Mouse (Mus musculus) heart, embryonic 13.5 days (tissue): ENCODE measurements around the gene Trpc4ap. TPM values are rescaled to one million over a fixed set of nuclear protein-coding genes. Genes with fewer than 3 reads are reported as not detected.

Source experiments
- ATAC-seq: fragments of 200-750 bp; cut with Nextera tagmentation; 2 replicates; pipeline ENCODE4 v1.8.0; 2017; ENCODE audit warnings: moderate TSS enrichment; ENCODE audit not compliant: insufficient number of reproducible peaks, low FRiP score, low TSS enrichment; ENCODE audit errors: extremely low read depth
- H3K27ac ChIP-seq: fragments of 300-500 bp; sonication (generic); replicated peaks from 2 replicates; pipeline ENCODE4 v1.5.1; 2015; ENCODE audit warnings: moderate library complexity, mild to moderate bottlenecking, inconsistent platforms
- H3K27me3 ChIP-seq: fragments of 300-500 bp; sonication (generic); replicated peaks from 2 replicates; pipeline ENCODE4 v1.6.1; 2015; ENCODE audit warnings: mild to moderate bottlenecking, inconsistent platforms
- H3K36me3 ChIP-seq: fragments of 300-500 bp; sonication (generic); 2 replicates; pipeline ENCODE4 v1.6.1; 2015; ENCODE audit warnings: mild to moderate bottlenecking, inconsistent platforms
- H3K4me1 ChIP-seq: fragments of 300-500 bp; sonication (generic); 2 replicates; pipeline ENCODE4 v1.6.1; 2015; ENCODE audit warnings: inconsistent platforms
- H3K4me2 ChIP-seq: fragments of 300-500 bp; sonication (generic); 2 replicates; pipeline ENCODE4 v1.6.1; 2015; ENCODE audit warnings: inconsistent platforms, mild to moderate bottlenecking, moderate library complexity
- H3K4me3 ChIP-seq: fragments of 300-500 bp; sonication (generic); 2 replicates; pipeline ENCODE4 v1.5.1; 2015; ENCODE audit warnings: moderate library complexity, mild to moderate bottlenecking, inconsistent platforms
- H3K9ac ChIP-seq: fragments of 300-500 bp; sonication (generic); 2 replicates; pipeline ENCODE4 v1.6.1; 2015; ENCODE audit warnings: inconsistent platforms, mild to moderate bottlenecking, moderate library complexity
- H3K9me3 ChIP-seq: fragments of 300-500 bp; sonication (generic); 2 replicates; pipeline ENCODE4 v1.6.1; 2016; ENCODE audit warnings: inconsistent platforms
- WGBS: fragments of 180-500 bp; shearing (Covaris S2); methylation state at CpG from one replicate; pipeline ENCODE4 v1.1.7; 2015; ENCODE audit warnings: mixed read lengths; 5-methylcytosine and 5-hydroxymethylcytosine counted together
- microRNA counts: library from miRNA; unstranded; fragments of <30 nt; microRNA quantifications from one replicate; lab custom pipeline; 2016
- microRNA-seq: library from miRNA; unstranded; fragments of <30 nt; microRNA quantifications from one replicate; pipeline ENCODE4, GENCODE M21; 2016
- polyA plus RNA-seq: library from polyadenylated mRNA; unstranded; fragments of >200 nt; fragmentation: Nextera tagmentation; extraction: Ambion mirVana; gene quantifications from 2 replicates; pipeline ENCODE4 v1.2.1, GENCODE M21; 2015

The Trpc4ap gene
- polyA plus RNA-seq, 1 experiment from 2014 or later = 93.9 TPM

GRCm38 (mm10) chr2:155588136-155588535, 104.0 kb downstream of the Trpc4ap start:
- Histone ChIP-seq H3K9ac (no peak overlapping the region), H3K4me2 (no peak overlapping the region), H3K27ac (no peak overlapping the region), H3K9me3 (no peaks in the 10 kb centered on the region), H3K27me3 (no peaks in the 10 kb centered on the region), H3K36me3 (peaks cover 4% of the 10 kb centered on the region; the same call in 1 of the 2 replicates), H3K4me3 (no peak overlapping the region), H3K4me1 (peaks cover 14% of the 10 kb centered on the region)
- WGBS = 68% methylated on average over 3 of the region's 3 CpGs
- ATAC-seq = no peak

GRCm38 (mm10) chr2:155585486-155585885, 106.7 kb downstream of the Trpc4ap start:
- Histone ChIP-seq H3K4me3 (no peak overlapping the region), H3K36me3 (peaks cover 4% of the 10 kb centered on the region; the same call in 1 of the 2 replicates), H3K27ac (no peak overlapping the region), H3K9ac (no peak overlapping the region), H3K9me3 (no peaks in the 10 kb centered on the region), H3K4me2 (no peak overlapping the region), H3K4me1 (no peaks in the 10 kb centered on the region), H3K27me3 (no peaks in the 10 kb centered on the region)
- no peak for ATAC-seq
- 67% methylated on average over 10 of the region's 10 CpGs for WGBS

- WGBS = 85% methylated on average over 9 of the region's 9 CpGs
- H3K4me3 ChIP-seq = no peak overlapping the region
- H3K9me3 ChIP-seq = no peaks in the 10 kb centered on the region
- H3K27me3 ChIP-seq = no peaks in the 10 kb centered on the region
- no peaks in the 10 kb centered on the region for H3K4me1 ChIP-seq
- no peak for ATAC-seq
- H3K27ac ChIP-seq = no peak overlapping the region
- H3K4me2 ChIP-seq = no peak overlapping the region
- peaks cover 4% of the 10 kb centered on the region; the same call in 1 of the 2 replicates for H3K36me3 ChIP-seq
- no peak overlapping the region for H3K9ac ChIP-seq
These were observed 107.1 kb downstream of the Trpc4ap start for GRCm38 (mm10) chr2:155585082-155585481.

MicroRNA genes within 50 kb of the gene (microRNA counts, 519-probe panel; counts per million panel counts)
- 6,059 counts per million, percentile 93 among the panel's probes with 10 or more counts for microRNA mmu-miR-499 (lab: Ali Mortazavi, UCI)

Small RNA genes lying within 50 kb of the gene (microRNA-seq; reads per million reads assigned to microRNA genes)
- 2,493 reads per million, percentile 86 among the genes with 10 or more reads in this experiment for gene Mir499

Other genes starting within 250 kb of the Trpc4ap start
- 12.0 and 13.4 TPM in 2 replicates for gene Ncoa6, start 218.5 kb downstream of the Trpc4ap start, polyA plus RNA-seq
- gene Acss2, start 174.4 kb downstream of the Trpc4ap start, polyA plus RNA-seq = 13.1 and 14.4 TPM in 2 replicates
- gene Ggt7, start 174.1 kb downstream of the Trpc4ap start, polyA plus RNA-seq = 2.0 and 3.1 TPM in 2 replicates
- gene Gss, start 99.6 kb downstream of the Trpc4ap start, polyA plus RNA-seq = 24.2 and 25.6 TPM in 2 replicates
- 17.7 and 21.2 TPM in 2 replicates for gene Myh7b, start 81.2 kb downstream of the Trpc4ap start, polyA plus RNA-seq
- gene Edem2, start 37.1 kb upstream of the Trpc4ap start, polyA plus RNA-seq = 23.1 and 25.4 TPM in 2 replicates
- not detected in 2 replicates for gene Gm17581, start 43.5 kb upstream of the Trpc4ap start, polyA plus RNA-seq
- gene Procr, start 58.7 kb upstream of the Trpc4ap start, polyA plus RNA-seq = 9.0 and 9.1 TPM in 2 replicates
- 0.04 TPM in 1 of 2 replicates, not detected in the other for gene Mmp24, start 83.0 kb upstream of the Trpc4ap start, polyA plus RNA-seq
- gene BC029722, start 127.0 kb upstream of the Trpc4ap start, polyA plus RNA-seq = 10.8 and 12.0 TPM in 2 replicates
- gene Eif6, start 134.5 kb upstream of the Trpc4ap start, polyA plus RNA-seq = 127 and 152 TPM in 2 replicates
- gene Fam83c, start 142.5 kb upstream of the Trpc4ap start, polyA plus RNA-seq = 0.06 and 0.09 TPM in 2 replicates
- gene Uqcc1, start 237.9 kb upstream of the Trpc4ap start, polyA plus RNA-seq = 99.7 and 108 TPM in 2 replicates
- gene Gm15557, start 248.3 kb upstream of the Trpc4ap start, polyA plus RNA-seq = not detected in 2 replicates